Mouse (Mus musculus) cerebellum, postnatal 25 days (tissue): ENCODE results near the gene Gm21863.
"Not testable (repeated sequence)": the region's sequence is repeated elsewhere in the genome, so short reads cannot be mapped to it uniquely, and the experiment has no call there.

ENCODE experiments used
- DNase-seq, 2 experiments: peaks; one replicate each; pipeline ENCODE4 v3.0.0; 2021; ENCODE audit warnings: mixed read lengths in 2 of 2

The Gm21863 gene

GRCm38 (mm10) chr12:19953869-19954555, at the start of gene Gm21863:
Gene Gm21863 (plus strand): TSS chr12:19954505.
- DNase-seq = not testable (repeated sequence)

- not testable (repeated sequence) for DNase-seq
Measured at GRCm38 (mm10) chr12:19928049-19928448, 26.3 kb upstream of the Gm21863 start.
